Comparison of ENCODE assay signal across 27 mouse cellular contexts in genomic region chr14:20423046-20423445, GRCm38 (mm10). TPM values are rescaled to one million over a fixed set of nuclear protein-coding genes. Genes with fewer than 3 reads are reported as not detected.
"Had no signal": no experiment of that assay in that cellular context is flagged by ENCODE, and none has a peak within 500 bp of the region (broad histone marks: within the 10 kb centered on the region; RNA-seq: fewer than 3 reads in every experiment).

No protein-coding gene starts in this region.

- H3K4me1 ChIP-seq: heart, embryonic 10.5 days; heart, embryonic 12.5 days; hindbrain, embryonic 10.5 days; hindbrain, embryonic 12.5 days; intestine, embryonic 15.5 days; kidney, embryonic 15.5 days; limb, embryonic 10.5 days; limb, embryonic 12.5 days; liver, embryonic 13.5 days; liver, embryonic 15.5 days had no signal

- H3K27ac ChIP-seq: heart, embryonic 10.5 days; hindbrain, embryonic 10.5 days; hindbrain, embryonic 12.5 days; hindbrain, embryonic 14.5 days; intestine, embryonic 15.5 days; kidney, embryonic 15.5 days; kidney, postnatal 0 days; layer of hippocampus, adult 2 months; left cerebral cortex, adult 2 months; limb, embryonic 10.5 days; limb, embryonic 12.5 days; liver, embryonic 13.5 days; liver, embryonic 15.5 days had no signal

- DNase-seq: gastrocnemius, postnatal 14 days; gastrocnemius, postnatal 36 days; heart, adult 11 months; heart, postnatal 10 days; kidney, adult 18-20 months; kidney, postnatal 25 days; kidney, postnatal 4 days; liver; liver, embryonic 13.5 days had no signal

- H3K4me3 ChIP-seq: heart, embryonic 10.5 days; heart, embryonic 12.5 days; hindbrain, embryonic 10.5 days; hindbrain, embryonic 12.5 days; intestine, embryonic 15.5 days; kidney, embryonic 15.5 days; layer of hippocampus, adult 2 months; left cerebral cortex, adult 2 months; limb, embryonic 10.5 days; limb, embryonic 12.5 days; liver, embryonic 13.5 days; liver, embryonic 15.5 days had no signal

- H3K36me3 ChIP-seq: heart, embryonic 10.5 days; heart, embryonic 12.5 days; hindbrain, embryonic 10.5 days; hindbrain, embryonic 12.5 days; intestine, embryonic 15.5 days; kidney, embryonic 15.5 days; limb, embryonic 10.5 days; limb, embryonic 12.5 days; liver, embryonic 13.5 days; liver, embryonic 15.5 days had no signal

- H3K27me3 ChIP-seq: heart, embryonic 12.5 days; hindbrain, embryonic 12.5 days; intestine, embryonic 15.5 days; kidney, embryonic 15.5 days; limb, embryonic 12.5 days; liver, embryonic 13.5 days; liver, embryonic 15.5 days had no signal

RNA-seq across cellular contexts. Expression of gene Cfap70, which starts 29.0 kb away (rescaled TPM):
- total RNA-seq: heart, adult 8-10 months; heart, postnatal 25 days had no signal
- polyA plus RNA-seq: heart, embryonic 12.5 days; inflammation-experienced regulatory T-cells, adult 6 months; intestine, postnatal 0 days; liver, embryonic 11.5 days; liver, embryonic 13.5 days; liver, embryonic 15.5 days had no signal
